Comparison of ENCODE assay signal across 20 mouse cellular contexts in genomic region chr7:122196771-122197170, GRCm38 (mm10). TPM values are rescaled to one million over a fixed set of nuclear protein-coding genes. Genes with fewer than 3 reads are reported as not detected.
A peak's percentile ranks its signal among the peaks of the same experiment; 100 is the strongest.
DNase-seq lines count a peak whose midpoint lies in the region; ATAC-seq lines count a peak whose summit lies in the region.
"Had no signal": no experiment of that assay in that cellular context is flagged by ENCODE, and none has a peak within 500 bp of the region (broad histone marks: within the 10 kb centered on the region; RNA-seq: fewer than 3 reads in every experiment).

No protein-coding gene starts in this region.

- intact Hi-C loops in heart, postnatal 14 days (cut with DNase I), result loop anchor here (5.0 kb wide), 1 partner anchor 164 kb away; no protein-coding TSS in a partner anchor

- peak; percentile 21; the same call in 1 of the 2 replicates for ATAC-seq in megakaryocyte progenitor cell, adult 5-6 weeks (replicated peaks; ENCODE audit: poor library complexity)
- no peak for ATAC-seq in inflammation-experienced regulatory T-cells, adult 6 months
- ATAC-seq: forebrain, embryonic 16.5 days; hindbrain, postnatal 0 days; lung, postnatal 0 days; midbrain, embryonic 16.5 days had no signal

- peak; percentile 31 for DNase-seq in kidney, adult 18-20 months
- DNase-seq in kidney, postnatal 14 days, result no peak
- DNase-seq in R1 (ENCODE audit: low read depth, low spot score), result peak; percentile 15
- DNase-seq in kidney, postnatal 25 days, result peak; percentile 9 to 56
- DNase-seq in spleen, postnatal 4 days (ENCODE audit: low spot score in 2 of 2), result no peak
- no peak for DNase-seq in heart, postnatal 14 days
- DNase-seq: gastrocnemius, adult 2 months; heart, adult 11 months had no signal

RNA-seq across cellular contexts. Expression of gene Ern2, which starts 10.8 kb away (rescaled TPM):
- not detected in 2 replicates for total RNA-seq in megakaryocyte progenitor cell, adult 5-6 weeks (2015)
- not detected in 2 replicates for total RNA-seq in megakaryocyte progenitor cell, adult 5-6 weeks (2017)
- not detected for polyA plus RNA-seq in inflammation-experienced regulatory T-cells, adult 6 months (2017; shearing (Covaris generic))
- not detected for total RNA-seq in heart, postnatal 14 days (2021)
- total RNA-seq: adrenal gland, postnatal 14 days; CH12.LX; gastrocnemius, adult 2 months; hematopoietic stem cell, adult 5-6 weeks had no signal
- polyA plus RNA-seq: heart, embryonic 14.5 days had no signal

RNA-seq across cellular contexts. Expression of gene Chp2, which starts 22.5 kb away (rescaled TPM):
- not detected in 2 replicates for total RNA-seq in megakaryocyte progenitor cell, adult 5-6 weeks (2015)
- not detected in 2 replicates for total RNA-seq in megakaryocyte progenitor cell, adult 5-6 weeks (2017)
- polyA plus RNA-seq in inflammation-experienced regulatory T-cells, adult 6 months (2017; shearing (Covaris generic)), result not detected
- 1 to 10 TPM; 2.0 to 3.3 TPM for total RNA-seq in heart, postnatal 14 days (2021)
- total RNA-seq: CH12.LX; hematopoietic stem cell, adult 5-6 weeks had no signal
- polyA plus RNA-seq: embryonic facial prominence, embryonic 10.5 days; limb, embryonic 12.5 days had no signal

RNA-seq across cellular contexts. Expression of gene Plk1, which starts 37.5 kb away (rescaled TPM):
- total RNA-seq in megakaryocyte progenitor cell, adult 5-6 weeks (2015), result 47.5 and 49.1 TPM in 2 replicates
- 41.1 and 45.4 TPM in 2 replicates for total RNA-seq in megakaryocyte progenitor cell, adult 5-6 weeks (2017)
- polyA plus RNA-seq in inflammation-experienced regulatory T-cells, adult 6 months (2017; shearing (Covaris generic)), result 10 to 100 TPM in 1 of 3 experiments, 1 to 10 TPM in 2; 3.8 to 52.8 (median 5.5) TPM
- 1 to 10 TPM; 4.1 to 5.9 TPM for total RNA-seq in heart, postnatal 14 days (2021)

Comparison
In these comparisons a context has a peak if more than half of its experiments do, and no peak if none do; other contexts are left out.
1. DNase-seq: peak in kidney, adult 18-20 months (single experiment), R1 (single experiment) and kidney, postnatal 25 days (2 of 2); none in kidney, postnatal 14 days (single experiment), spleen, postnatal 4 days (0 of 2) and heart, postnatal 14 days (0 of 2).
2. RNA of gene Plk1, which starts 37.5 kb away (total RNA-seq): 41.1 to 49.1 TPM in megakaryocyte progenitor cell, adult 5-6 weeks; 4.1 to 5.9 TPM in heart, postnatal 14 days; every median in the first group is over 4 times any median in the second.